Mouse (Mus musculus) adrenal gland, postnatal 0 days (tissue): Measurements from ENCODE around the gene Slfn8. TPM values are rescaled to one million over a fixed set of nuclear protein-coding genes. Genes with fewer than 3 reads are reported as not detected.

Experiments used
- microRNA-seq: library from miRNA; unstranded; fragments of <30 nt; microRNA quantifications from one replicate; pipeline ENCODE4, GENCODE M21; 2016; ENCODE audit warnings: borderline replicate concordance; ENCODE audit not compliant: insufficient number of aligned reads
- polyA plus RNA-seq: library from polyadenylated mRNA; unstranded; fragments of >200 nt; fragmentation: Nextera tagmentation; extraction: Ambion mirVana; gene quantifications from 2 replicates; pipeline ENCODE4 v1.2.1, GENCODE M21; 2015

The Slfn8 gene
- 0.91 and 1.0 TPM in 2 replicates for polyA plus RNA-seq

DNA sequence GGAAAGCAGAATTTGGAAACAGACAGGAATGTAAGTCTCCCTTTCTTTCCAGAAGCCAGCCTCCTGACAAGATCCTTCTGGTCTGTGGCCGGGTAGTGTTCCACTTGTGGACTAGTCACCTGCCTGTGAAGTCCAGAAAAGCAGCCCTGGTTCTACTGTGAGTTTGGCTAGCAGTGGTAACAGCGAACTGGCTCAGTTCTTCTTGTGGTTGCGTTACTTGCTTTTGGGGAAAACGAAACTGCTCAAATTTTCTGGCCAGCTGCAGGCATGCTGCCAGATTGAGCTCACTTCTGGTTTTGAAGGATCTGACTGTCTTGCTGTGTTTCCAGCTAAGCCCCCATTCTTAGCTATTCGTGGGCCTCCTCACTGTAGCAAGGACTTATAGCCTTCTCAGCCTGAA, at the start of gene Slfn8:
Gene Slfn8, minus strand, starts transcription at position 190 of the 400 bp plus-strand sequence.

DNA sequence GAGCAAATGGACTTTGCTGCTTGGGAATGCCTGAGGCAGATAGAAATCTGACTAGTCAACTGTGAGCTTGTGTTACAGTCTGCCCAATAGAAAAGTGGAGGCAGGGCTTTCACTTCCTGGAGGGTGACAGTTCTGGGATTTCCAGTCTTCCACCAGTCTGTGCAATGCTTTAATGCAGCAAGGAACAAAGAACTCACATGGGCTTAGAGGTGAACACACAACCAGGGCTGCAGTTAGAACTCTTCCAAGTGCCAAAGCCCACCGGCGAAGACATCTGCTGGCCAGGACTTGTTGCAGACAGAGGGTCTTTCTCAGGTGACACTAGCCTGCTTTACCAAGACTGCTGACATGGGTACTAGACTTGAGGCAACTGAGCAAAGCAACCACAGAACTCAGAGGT, 44.3 kb upstream of the Slfn8 start, which contains the start of gene Slfn2:
Gene Slfn2, plus strand, starts transcription at position 167 of the 400 bp plus-strand sequence.

DNA sequence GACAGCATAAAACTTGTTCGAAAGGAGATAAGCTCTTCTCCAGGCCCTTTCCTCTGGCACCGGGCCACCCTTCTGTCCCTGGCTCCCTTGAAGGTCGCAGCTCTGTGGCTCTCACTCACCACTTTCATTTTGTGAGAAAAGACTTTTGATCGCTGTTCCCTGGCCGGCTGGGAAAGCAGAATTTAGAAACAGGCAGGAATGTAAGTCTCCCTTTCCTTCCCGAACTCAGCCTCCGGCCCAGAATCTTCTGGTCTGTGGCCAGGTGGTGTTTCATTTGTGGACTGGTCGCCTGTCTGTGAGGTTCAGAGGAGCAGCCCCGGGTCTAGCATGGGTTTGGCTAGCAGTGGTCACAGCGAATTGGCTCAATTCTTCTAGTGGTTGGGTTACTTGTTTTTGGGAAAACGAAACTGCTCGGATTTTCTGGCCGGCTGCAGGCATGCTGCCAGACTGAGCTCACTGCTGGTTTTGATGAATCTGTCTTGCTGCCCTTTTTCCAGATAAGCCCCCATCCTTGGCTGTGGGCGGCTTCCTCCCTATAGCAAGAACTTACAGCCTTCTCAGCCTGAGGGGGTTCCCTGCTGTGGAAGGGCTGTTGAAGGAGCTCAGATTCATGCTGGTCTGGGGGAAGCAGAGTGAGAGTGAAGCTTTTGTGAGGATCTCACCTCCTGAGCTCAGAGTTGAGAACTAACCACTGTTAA, 29.0 kb downstream of the Slfn8 start, which contains the start of gene Slfn9:
Gene Slfn9, minus strand, starts transcription at position 362 of the 698 bp plus-strand sequence.

Small RNA genes within 50 kb of the gene (microRNA-seq; reads per million reads assigned to microRNA genes)
- gene Gm27598 (not detected), gene Mir7679 (not detected)

Other genes with a start within 250 kb of the Slfn8 start
- 10.3 and 10.6 TPM in 2 replicates for gene Lig3, start 239.7 kb downstream of the Slfn8 start, polyA plus RNA-seq
- 5.7 and 7.4 TPM in 2 replicates for gene Rffl, start 149.6 kb downstream of the Slfn8 start, polyA plus RNA-seq
- gene Rad51d, start 130.2 kb downstream of the Slfn8 start, polyA plus RNA-seq = 9.8 and 12.0 TPM in 2 replicates
- 0.33 TPM in 1 of 2 replicates, not detected in the other for gene Fndc8, start 128.7 kb downstream of the Slfn8 start, polyA plus RNA-seq
- gene Nle1, start 112.4 kb downstream of the Slfn8 start, polyA plus RNA-seq = 13.4 and 17.0 TPM in 2 replicates
- gene Unc45b, start 110.3 kb downstream of the Slfn8 start, polyA plus RNA-seq = 1.3 and 4.1 TPM in 2 replicates
- 7.1 and 10.4 TPM in 2 replicates for gene Slfn5, start 69.5 kb downstream of the Slfn8 start, polyA plus RNA-seq
- 5.1 and 7.2 TPM in 2 replicates for gene Slfn9, start 29.0 kb downstream of the Slfn8 start, polyA plus RNA-seq
- gene Slfn2, start 44.3 kb upstream of the Slfn8 start, polyA plus RNA-seq = 15.7 and 20.2 TPM in 2 replicates
- gene Slfn1, start 96.0 kb upstream of the Slfn8 start, polyA plus RNA-seq = 0.93 and 1.1 TPM in 2 replicates
- 0.11 and 0.46 TPM in 2 replicates for gene Slfn4, start 154.4 kb upstream of the Slfn8 start, polyA plus RNA-seq
- gene Slfn3, start 170.5 kb upstream of the Slfn8 start, polyA plus RNA-seq = 0.47 and 1.0 TPM in 2 replicates